Mouse (Mus musculus): ENCODE measurements around the gene Tpi1.

The Tpi1 gene

GRCm38 (mm10) chr6:124779222-124779983 is 34.7 kb downstream of the Tpi1 start, which contains the start of gene Lrrc23:
TSS of gene Lrrc23 (minus strand) at chr6:124779727.
- DNase-seq (ENCODE audit: low read depth, low spot score): peak; percentile 90

DNA sequence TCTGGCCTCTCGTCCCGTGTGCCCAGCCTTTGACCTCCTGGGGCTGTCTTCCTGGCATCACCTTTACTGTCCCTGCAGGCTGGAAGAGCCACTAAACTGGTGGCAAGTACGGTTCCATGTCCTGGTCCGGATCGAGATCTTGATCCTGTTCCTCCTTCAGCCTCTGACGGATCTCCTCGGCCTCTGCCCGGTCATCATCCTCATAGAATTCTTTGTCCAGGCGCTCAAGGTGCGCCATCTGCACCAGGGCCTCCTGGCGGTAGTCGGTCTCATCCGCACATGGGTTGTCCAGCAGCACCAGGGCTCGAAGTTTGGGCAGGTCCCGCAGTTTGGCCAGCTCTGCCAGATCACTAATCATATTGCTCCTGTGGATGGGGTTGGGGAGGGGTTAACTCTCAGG is 43.6 kb downstream of the Tpi1 start:
- DNase-seq (ENCODE audit: low read depth, low spot score): no peak

GRCm38 (mm10) chr6:124770013-124770412 is 44.1 kb downstream of the Tpi1 start:
- DNase-seq (ENCODE audit: low read depth, low spot score): no peak

- peak; percentile 76 for DNase-seq (ENCODE audit: low read depth, low spot score)
Observed at GRCm38 (mm10) chr6:124769101-124769765, 44.9 kb downstream of the Tpi1 start, which contains the start of gene Eno2. TSS of gene Eno2 (minus strand) at chr6:124769673.

DNA sequence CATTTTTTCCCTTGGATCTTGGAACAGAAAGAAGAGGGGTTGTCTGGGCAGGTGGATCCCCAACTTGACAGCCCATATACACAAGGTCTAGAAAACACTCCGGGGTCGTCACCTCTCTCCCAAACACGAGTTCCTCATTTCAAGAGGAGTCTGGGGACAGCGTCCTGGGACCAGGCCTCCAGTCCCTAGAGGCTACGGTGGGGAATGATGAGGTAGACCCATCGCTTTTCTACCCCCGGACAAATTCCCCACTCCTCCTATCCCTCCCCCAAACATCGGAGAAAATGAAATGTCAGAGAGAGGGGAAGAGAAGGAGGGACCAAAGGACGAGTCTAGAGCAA is 45.4 kb downstream of the Tpi1 start:
- DNase-seq (ENCODE audit: low read depth, low spot score): no peak

- no peak for DNase-seq (ENCODE audit: low read depth, low spot score)
Observed at GRCm38 (mm10) chr6:124767920-124768703, 46.0 kb downstream of the Tpi1 start.

DNA sequence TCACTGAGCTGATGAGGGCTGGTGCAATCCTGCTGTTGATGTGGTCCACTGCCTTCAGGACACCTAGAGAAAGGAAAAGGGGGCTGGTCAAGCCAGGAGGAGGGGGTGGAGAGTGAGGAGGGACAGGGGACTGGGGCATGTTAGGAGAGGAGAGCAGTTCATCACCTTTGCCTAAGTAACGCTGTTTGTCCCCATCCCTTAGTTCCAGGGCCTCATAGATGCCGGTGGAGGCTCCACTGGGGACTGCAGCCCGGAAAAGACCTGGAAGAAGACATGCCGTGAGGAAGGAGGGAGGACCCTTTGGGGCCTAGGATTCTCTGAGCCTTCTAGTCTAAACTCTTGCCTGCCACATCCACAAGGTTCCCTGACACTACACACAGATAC is 46.6 kb downstream of the Tpi1 start:
- no peak for DNase-seq (ENCODE audit: low read depth, low spot score)

DNA sequence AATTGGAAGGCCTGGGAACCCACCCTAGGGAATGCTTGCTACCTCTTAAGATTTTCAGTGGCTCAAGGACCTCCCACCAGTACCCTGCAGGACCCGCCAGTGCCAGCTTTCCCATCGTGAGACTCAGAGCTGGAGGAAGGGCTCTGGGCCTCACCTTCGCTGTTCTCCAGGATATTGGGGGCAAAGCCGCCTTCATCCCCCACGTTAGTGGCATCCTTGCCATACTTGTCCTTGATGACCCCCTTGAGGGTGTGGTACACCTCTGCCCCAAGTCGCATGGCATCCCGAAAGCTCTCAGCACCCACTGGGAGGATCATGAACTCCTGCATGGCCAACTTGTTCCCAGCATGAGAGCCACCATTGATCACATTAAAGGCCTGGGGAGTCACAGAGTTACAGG is 48.1 kb downstream of the Tpi1 start:
- no peak for DNase-seq (ENCODE audit: low read depth, low spot score)

Data from CD4-positive helper T cell, adult 2 months (primary cell).